Mouse (Mus musculus) urinary bladder, adult 18-20 months (tissue): ENCODE results near the gene Dnaaf1.

Source experiments
- DNase-seq, 2 experiments: peaks; one replicate each; pipeline ENCODE4 v3.0.0; 2022; ENCODE audit warnings: low spot score in 2 of 2, mixed read lengths in 2 of 2

Gene Dnaaf1

DNA sequence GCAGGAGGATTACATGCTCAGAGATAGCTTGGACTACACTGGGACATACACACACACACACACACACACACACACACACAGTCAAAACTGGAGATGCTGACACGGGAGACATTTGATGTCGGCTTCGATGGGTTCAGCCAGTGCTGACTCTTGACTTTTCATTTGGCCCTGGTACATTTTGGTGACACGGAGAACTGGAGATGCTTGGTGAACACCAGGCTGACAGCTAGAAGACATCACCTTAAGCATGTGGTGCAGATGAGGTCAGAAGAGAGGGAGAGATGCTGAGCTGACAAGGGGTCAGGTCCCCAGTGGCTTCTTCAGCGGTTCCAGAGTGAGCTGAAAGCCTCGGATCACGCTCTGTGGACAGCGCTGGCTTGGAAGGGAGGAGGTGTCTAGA, 48.0 kb downstream of the Dnaaf1 start:
- DNase-seq: no peak

DNA sequence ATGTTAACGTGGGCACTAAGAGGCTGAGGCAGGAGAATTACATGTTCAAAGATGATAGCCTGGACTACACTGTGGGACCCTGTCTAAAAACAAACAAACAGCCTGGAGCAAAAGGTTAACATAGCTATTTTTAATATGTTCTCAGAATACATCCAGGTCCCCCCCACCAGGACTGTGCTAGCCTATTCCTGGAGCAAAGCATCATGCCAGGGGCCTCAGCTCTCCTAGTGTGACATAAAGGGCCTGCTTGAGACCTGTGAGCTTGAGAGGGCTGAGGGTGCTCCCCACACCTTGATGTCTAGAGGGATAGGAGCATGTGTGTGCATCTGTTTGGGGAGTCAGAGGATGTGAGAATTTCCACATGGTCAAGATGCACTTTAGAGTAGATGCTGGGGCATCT, 48.7 kb downstream of the Dnaaf1 start:
- no peak for DNase-seq

DNA sequence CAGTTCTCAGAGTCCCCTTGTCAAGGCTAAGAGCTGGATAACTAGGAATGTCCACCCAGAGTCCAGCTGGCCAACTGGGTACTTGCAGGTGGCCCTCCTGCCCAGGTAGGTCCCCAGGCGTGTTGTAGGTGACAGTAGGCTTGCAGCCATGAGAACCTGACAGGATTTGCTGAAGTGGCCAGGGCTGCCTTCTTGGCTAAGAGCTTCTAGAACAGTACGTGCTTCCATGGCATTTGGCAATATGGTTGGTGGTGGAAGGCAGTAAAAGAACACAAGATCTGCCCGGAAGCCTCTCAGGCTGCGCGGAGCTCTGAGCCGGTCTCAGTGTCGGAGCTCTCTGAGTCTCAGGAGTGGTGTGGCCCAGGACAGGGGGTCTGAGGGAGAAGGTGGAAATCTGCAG, 49.9 kb downstream of the Dnaaf1 start:
- DNase-seq: no peak

DNA sequence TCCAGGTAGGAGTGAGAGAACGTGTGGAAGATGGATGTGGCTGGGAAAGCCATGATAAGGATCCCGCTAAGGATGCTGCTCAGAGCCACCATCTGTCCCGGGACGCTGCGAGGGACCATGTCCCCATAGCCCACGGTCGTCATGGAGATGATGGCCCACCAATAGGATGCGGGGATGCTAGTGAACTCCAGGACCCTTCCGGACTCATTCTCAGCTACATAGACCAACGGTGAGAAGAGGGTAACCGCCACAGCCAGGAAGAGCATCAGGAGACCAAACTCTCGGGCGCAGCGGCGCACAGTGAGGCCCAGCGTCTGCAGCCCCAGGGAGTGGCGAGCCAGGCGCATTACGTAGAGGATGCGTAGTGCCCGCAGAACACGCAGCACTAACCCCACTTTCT, 50.8 kb downstream of the Dnaaf1 start:
- no peak for DNase-seq

DNA sequence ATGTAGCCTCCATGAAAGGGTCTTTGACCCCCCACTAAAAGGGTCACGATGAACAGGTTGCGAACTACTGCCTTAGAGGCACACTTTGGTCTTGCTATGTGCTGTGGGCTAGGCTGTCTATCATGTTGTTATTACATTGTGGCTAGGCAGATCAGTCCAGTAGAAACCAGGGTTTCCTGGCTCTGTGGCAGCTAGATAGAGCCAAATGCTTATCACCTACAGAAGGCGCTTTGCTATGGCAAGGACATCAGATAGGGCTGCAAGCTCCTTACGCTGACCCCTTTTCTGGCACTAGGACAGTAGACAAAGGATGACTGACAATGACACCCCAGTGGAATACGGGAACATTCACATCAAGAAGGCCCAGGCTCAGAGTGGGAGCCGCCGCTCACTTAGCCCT, 52.2 kb downstream of the Dnaaf1 start:
- DNase-seq: no peak

DNA sequence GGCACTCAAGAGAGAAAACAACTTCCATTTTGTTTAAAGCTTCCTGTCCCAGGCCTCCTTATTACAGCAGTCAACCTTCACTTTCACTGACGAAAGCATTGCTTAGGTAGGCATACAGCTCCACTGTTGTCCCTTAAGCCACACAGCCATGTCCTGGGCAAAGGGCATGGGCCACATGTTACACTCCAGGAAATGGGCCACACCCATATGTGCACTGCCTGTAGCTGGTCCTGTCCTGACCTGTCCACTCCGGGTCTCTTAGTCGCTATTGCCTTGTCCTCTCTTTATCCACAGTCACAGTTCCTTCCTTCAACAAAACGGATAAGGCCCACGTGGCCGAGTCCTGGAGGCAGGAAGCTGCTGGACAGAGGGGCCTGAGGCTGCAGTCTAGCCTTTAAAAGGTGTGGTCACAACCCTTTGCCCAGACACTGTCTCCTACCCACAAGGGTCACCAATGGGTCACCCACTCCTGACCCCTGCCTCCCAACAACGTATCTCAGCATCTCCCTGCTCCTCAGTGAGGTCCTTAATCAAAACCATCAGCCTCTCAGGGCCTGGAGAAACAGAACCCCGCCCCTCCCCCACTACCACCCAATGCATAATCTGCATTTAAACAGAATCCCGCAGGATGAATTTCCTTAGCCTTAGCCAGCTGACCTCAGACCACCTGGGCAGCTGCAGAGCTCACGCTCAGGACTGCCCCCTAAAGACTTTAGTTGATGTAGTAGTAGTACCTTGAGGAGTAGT, 52.8 kb downstream of the Dnaaf1 start:
- DNase-seq: peak; percentile 19 to 45

DNA sequence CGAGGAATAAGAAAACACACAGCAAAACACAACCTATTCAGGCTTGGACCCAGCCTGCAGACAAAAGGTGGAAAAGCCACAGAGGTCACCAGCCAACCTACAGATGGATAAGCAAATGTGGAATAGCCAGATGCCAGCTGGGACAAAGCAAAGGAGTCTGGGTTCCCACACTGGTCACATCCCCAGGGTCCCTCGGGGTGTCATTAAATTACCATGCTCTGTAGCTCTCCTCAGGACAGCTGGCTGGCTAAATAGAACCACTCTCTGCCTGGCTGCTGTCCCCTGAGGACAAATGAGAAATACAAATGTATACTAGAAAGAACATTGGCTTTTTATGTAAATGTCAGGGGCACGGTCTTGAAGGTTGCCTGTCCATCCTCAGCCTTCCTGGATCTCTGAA, 55.8 kb downstream of the Dnaaf1 start:
- DNase-seq: no peak

DNA sequence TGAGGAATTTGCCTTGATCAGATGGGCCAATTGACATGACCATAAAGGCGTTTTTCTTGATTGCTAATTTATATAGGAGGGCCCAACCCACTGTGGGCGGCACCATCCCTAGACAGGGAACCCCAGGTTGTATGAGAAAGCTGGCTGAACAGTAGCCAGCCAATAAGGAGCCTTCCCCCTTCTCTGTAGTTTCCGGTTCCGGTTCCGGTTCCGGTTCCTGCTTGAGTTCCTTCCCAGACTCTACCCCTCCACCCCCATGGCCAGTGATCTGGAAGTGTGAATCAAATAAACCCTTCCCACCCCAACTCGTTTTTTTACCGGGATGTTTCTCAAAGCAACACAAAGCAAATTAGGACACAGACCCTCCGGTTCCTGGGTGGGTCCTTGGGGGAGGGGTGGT, 57.2 kb downstream of the Dnaaf1 start:
- no peak for DNase-seq

DNA sequence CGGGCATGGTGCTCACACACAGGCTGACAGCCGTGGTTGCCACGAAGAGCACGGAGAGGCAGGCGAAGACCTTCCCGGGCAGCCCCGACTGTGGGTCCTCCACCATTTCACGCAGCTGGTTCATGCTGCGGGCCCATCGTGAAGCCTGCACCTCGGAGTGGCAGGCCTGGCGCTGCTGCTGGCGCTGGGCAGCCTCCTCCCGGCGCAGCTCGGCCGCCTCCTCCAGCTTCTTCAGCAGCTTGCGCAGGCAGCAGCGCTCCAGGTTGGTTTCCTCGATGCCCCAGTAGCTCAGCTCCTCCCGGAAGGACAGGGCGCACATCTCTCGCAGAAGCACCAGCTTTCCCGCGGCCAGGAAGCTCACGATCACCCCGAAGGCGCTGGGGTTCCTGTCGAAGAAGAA, 57.9 kb downstream of the Dnaaf1 start:
- no peak for DNase-seq

DNA sequence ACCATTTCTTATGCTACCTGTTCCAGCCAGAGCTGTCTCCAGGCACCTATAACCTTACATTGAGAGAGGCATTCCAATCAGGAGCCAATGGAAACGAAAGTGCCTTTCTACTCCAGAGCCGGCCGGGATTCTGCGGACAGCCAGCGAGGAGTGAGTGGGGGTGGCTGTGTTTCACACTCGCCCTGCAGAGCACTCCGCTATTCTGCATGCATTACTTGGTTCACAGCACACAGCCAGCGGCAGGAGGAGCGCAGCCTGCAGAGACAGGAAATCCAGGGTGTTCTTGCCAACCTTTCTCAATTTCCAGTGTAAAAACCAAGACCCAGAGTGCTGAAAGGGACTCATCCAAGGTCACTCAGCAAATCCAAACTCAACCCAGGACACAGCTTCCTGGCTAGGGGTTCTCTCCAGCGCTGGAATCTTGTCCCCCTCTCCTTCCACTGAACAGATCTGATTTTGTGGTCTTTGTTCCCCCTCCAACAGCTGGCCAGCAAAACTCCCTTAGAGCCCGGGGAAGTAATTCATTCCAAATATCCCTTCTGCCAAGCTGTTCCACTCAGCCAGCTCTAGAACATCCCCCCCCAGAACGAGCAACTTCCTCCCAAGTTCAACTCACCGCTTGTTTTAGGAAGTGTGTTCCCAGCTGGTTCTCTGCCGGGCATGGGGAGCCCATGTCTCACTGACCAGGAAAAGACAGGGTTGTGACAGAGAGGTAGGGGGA, 59.7 kb downstream of the Dnaaf1 start:
- no peak for DNase-seq

DNA sequence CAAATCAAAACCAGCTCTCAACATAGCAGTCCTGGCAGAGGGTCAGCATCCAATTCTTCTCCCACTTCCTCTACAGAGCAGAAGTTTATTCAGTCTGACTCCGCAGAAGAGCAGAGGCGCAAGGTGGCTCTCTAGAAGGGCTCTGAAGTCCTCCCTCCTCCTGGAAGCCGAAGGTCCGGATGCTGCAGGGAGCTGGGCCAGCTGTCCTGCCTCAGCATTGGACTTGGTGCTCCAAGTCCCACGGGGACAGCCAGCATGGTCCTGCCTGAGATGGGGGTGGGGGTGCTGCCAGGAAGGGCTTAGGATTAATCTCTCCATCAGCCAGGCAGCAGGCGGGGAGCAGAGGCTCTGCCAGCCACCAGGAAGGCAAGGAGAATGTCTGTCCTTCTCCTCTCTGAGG, 60.3 kb downstream of the Dnaaf1 start, which contains the start of gene Kcng4:
Gene Kcng4, minus strand, starts transcription at position 303 of the 400 bp plus-strand sequence.
- DNase-seq: no peak

DNA sequence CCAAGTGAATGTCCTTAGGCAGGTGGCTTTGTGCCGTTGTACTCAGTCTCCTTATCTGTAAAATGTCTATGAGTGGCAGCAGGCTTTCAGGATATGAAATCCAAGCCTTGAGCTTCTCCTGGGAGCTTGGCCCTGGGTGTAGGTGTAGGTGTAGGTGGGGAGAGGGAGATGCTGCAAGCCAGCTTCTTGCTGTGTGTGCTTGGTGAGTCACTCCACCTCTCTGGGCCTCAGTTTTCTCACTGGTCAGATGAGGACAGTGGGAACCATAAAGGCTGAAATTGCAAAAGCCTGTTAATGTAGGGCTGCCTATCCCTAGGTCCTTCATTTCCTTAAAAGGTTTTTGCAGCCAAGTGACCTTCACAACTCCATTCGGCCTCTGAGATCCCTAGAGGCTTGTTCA, 60.9 kb downstream of the Dnaaf1 start:
- DNase-seq: no peak

DNA sequence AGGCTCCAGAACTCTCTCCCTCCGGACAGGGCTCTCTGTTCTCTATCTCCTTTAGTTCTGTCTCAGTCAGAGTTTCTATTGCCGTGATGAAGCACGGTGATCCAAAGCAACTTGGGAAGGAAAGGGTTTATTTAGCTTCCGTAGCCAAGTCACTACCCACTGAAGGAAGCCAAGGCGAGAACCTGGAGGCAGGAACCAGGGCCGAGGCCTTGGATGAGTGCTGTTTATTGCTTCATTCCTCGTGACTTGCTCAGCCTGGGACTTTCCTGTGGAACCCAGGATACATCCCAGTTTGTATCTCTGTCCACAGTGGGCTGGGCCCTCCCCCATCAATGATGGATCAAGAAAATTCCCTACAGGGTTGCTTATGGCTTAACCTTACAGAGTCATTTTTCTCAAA, 61.7 kb downstream of the Dnaaf1 start:
- DNase-seq: no peak

DNA sequence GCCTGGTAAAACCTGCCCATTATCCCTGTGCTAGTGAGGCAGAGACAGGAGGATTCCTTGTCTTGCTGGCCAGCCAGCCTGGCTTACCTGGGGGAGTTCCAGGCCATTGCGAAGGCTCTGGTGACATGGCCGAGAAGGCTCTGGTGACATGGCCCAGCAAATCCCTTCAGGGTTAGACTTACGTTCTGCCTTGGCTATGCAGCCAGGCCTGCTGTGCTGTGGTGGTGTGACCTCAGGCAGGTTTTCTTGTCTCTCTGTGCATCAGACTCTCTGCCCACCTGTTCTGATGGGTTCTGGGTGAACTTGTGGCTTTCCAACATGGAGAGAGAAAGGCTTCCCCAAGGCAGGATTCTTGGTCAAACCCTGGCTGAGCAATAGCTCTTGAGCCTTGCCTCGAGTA, 62.3 kb downstream of the Dnaaf1 start:
- DNase-seq: no peak

DNA sequence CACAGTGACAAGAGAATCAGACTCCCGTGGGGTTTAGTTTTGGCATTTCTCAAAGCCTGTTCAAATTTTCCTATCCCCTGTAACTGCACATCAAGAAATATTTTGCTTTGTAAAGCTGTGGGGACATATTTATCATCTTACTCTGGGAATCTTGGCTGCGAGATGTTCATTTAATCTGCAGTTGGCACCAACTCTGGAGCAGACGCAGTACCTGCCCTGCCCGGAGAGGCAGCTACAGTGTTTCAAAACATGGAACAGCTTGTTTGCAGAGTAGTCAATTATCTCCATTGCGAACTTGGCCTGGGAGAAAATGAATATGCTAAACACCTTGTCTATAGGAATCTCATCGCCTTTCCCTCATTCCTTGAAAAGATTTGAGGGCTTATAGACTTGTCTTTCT, 63.2 kb downstream of the Dnaaf1 start:
- DNase-seq: no peak

DNA sequence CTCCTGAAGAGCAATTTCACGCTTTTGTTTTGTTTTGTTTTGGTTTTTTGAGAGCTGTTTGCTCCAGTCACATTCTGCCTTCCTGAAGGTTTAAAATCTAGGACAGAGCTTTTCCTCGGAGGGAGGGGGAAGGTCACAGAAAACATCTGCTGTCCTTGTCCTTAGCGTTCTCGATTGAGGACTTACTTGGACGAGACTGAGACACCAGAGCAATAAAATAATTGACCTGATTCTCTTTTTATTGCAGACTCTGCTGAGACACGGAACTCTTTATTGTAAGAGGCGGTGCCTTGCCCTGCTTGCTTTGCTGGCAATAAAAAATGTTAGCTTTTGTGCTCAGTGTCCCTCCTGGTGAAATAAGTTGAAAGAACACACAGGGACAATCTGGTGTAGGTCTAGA, 64.8 kb downstream of the Dnaaf1 start:
- DNase-seq: no peak

DNA sequence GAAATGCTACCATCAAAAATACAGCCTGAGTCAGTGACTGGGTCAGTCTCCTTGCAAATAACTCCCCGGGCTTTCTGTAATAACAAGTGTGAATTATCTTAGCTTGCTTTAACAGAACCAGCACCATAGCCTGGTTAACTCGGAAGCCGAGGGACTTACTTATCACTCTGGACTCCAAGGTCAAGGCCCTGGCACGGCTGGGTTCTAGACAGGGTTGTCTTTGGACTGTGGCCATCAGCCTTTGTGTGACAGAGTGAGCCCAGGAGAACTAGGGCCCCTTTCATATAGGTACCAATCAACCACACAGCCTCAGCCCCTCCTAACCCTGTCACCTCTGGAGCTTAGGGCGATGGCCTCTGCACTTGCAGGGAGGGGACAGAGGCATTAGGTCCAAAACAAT, 66.0 kb downstream of the Dnaaf1 start:
- no peak for DNase-seq

DNA sequence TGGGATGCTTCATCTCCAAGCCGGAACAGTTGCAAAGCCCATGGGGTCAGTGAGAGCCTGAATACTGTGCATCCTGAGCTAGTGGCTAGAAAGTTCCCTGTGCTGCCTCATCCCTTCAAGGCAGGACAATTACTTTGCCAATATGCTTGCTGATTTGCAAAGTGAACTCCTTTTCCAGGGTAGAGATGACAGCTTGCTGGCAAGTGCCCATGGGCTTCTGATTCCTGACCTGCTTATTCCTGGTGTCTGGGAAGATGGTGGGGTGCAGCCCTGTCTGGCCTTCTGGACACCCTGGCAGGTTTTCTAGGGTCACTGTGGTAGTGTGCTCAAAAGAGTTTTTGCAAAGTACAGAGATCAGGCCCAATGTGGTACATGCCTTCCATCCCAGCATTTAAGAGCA, 67.9 kb downstream of the Dnaaf1 start:
- no peak for DNase-seq

DNA sequence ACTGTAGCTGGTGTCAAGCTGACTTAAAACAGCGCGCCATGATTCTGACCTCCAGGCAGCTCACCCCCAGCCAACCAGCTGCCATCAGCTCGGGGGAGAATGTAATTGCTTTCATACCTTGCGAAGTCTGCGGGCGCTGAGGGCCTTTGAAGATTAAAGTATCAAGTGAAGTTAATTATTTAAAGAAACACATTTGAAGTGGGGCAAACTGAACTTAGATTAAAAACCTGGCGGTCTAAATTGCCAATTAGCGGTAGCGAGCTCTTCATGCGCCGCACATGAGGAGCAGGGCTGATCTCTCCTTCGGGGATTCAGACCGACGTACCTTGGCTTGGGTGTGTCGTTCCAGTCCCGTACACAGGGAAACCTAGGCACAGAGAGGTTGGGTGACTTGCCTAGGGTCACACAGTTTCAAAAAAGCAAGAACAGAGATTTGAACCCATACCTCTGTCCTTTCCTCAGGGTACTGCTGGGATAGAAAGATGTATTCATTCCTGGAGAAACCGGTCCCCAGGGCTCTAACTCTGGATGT, 69.5 kb downstream of the Dnaaf1 start:
- no peak for DNase-seq

DNA sequence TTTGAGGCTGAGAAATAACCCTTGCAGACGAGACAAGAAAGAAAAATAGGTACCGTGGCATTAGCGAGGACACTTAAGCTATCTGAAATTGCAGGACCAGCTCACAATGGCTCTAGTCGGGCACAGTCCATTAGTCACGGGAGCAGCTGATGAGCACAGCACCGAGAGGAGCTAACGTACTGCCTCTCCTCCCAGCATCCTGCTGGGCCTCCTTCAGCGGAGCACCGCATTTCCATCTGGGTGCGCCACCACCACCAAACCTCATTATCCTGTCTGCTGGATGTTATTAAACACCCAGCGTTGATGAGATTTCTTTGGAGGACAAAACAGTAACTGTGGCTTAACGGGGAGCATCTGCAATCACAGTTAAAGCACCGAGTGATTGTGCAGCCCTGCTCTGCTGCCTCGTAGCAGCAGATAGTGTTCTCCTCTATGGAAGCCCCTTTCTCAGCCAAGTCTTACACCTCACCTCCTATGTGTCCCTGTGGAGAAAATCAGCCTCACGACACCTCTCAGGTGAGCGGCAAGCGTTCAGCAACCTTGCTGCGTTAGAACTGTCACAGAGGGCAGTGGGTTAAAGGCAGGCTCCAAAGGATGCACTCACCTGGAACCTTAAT, 70.1 kb downstream of the Dnaaf1 start:
- DNase-seq: no peak

DNA sequence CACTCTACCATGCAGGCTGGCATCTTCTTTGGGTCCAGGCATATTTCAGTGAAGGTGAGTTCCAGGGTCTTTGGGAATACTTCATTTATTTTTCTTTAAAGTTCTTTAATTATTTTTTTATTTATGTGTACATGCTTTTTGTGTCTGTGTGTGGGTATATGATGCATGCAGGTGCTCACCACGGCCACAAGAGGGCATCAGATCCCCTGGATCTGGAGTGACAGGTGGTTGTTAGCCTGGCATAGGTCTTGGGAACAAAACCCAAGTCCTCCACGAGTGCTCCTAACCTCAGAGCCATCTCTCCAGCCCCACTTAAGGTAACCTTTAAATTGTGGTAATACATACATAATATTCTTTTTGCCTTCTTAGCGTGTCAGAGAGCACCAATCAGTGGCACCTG, 71.2 kb downstream of the Dnaaf1 start:
- no peak for DNase-seq

DNA sequence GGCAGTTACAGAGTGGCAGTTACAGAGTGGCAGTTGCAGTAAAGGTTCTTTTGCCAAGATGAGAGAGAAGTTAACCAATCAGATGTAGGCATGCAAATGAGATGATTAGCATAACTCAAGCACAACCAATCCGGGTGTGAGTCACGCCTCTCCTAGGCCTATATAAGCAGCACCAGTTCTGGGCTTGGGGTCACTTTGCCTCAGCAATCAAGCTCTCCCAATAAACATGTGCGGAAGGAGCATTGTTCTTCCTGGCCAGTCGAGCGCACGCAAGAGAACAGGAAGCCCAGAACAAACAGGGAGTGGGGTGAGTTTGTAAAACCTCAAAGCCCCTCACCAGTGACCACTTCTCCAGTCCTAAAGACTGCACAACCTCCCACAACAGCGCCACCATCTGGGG, 71.8 kb downstream of the Dnaaf1 start:
- DNase-seq: no peak
